Mouse (Mus musculus) heart, adult 2 months (tissue): ENCODE measurements around the gene Gm27027. TPM values are rescaled to one million over a fixed set of nuclear protein-coding genes. Genes with fewer than 3 reads are reported as not detected.

ENCODE experiments used
- DNase-seq, 2 experiments: peaks; one replicate each; pipeline ENCODE4 v3.0.0; 2021
- H3K27ac ChIP-seq: fragments of 200-600 bp; 2 replicates; pipeline ENCODE4 v1.8.1; 2022
- H3K27me3 ChIP-seq: fragments of 200-500 bp; 2 replicates; pipeline ENCODE4 v1.6.1; 2012; ENCODE audit warnings: mild to moderate bottlenecking, low read length, inconsistent platforms, mixed read lengths; ENCODE audit not compliant: control insufficient read depth, insufficient read depth
- H3K36me3 ChIP-seq: fragments of 200-500 bp; 2 replicates; pipeline ENCODE4 v1.6.1; 2012; ENCODE audit warnings: low read length, inconsistent platforms; ENCODE audit not compliant: control insufficient read depth, insufficient read depth
- H3K4me1 ChIP-seq: fragments of 200-500 bp; 2 replicates; pipeline ENCODE4 v1.6.1; 2011; ENCODE audit warnings: low read length; ENCODE audit not compliant: control insufficient read depth, insufficient read depth
- H3K4me3 ChIP-seq: fragments of 200-600 bp; 2 replicates; pipeline ENCODE4 v1.8.1; 2022
- H3K79me2 ChIP-seq: fragments of 200-500 bp; replicated peaks from 2 replicates; pipeline ENCODE4 v1.6.1; 2012; ENCODE audit warnings: mild to moderate bottlenecking, inconsistent platforms, low read length, moderate library complexity, mixed read lengths; ENCODE audit not compliant: control insufficient read depth, insufficient read depth
- H3K9ac ChIP-seq: fragments of 200-500 bp; 2 replicates; pipeline ENCODE4 v1.6.1; 2012; ENCODE audit warnings: low read depth, mild to moderate bottlenecking, control low read depth, inconsistent platforms, low read length, mixed read lengths
- CTCF ChIP-seq: fragments of 200-600 bp; IDR thresholded peaks from 2 replicates; pipeline ENCODE4 v1.8.1; 2022; ENCODE audit warnings: antibody characterized with exemption, mild to moderate bottlenecking, moderate library complexity
- EP300 ChIP-seq: fragments of 200-500 bp; IDR thresholded peaks from 2 replicates; pipeline ENCODE4 v1.6.1; 2011; ENCODE audit warnings: low read depth, low read length, control low read depth; ENCODE audit not compliant: insufficient read depth
- POLR2A ChIP-seq: fragments of 200-500 bp; IDR thresholded peaks from 2 replicates; pipeline ENCODE4 v1.6.1; 2011; ENCODE audit warnings: mild to moderate bottlenecking, low read depth, low read length, control low read depth; ENCODE audit not compliant: insufficient read depth
- WGBS: fragments of 180-500 bp; shearing (Covaris S2); methylation state at CpG from one replicate; pipeline ENCODE4 v1.1.7; 2018; 5-methylcytosine and 5-hydroxymethylcytosine counted together
- intact Hi-C: fragments of 180-260 bp; cut with DNase I; formaldehyde crosslinking; loops from one replicate; pipeline ENCODE4 v1.15.1; 2025
- long read RNA-seq: library from polyadenylated mRNA; stranded (forward); transcript quantifications from one replicate; pipeline ENCODE4 v2.0.0, GENCODE M21; 2021
- polyA plus RNA-seq: library from polyadenylated mRNA; depleted of rRNA; stranded (reverse); fragments of >200 nt; gene quantifications from 2 replicates; pipeline ENCODE4 v1.2.3, GENCODE M21; 2012; rRNA removed
- total RNA-seq, 2 experiments: library from RNA; stranded (reverse); gene quantifications; 2 replicates each; pipeline ENCODE4 v1.2.3; 2021

The Gm27027 gene
- total RNA-seq (not detected), polyA plus RNA-seq (not detected in 2 replicates)
- long read RNA-seq: 0 reads

- H3K79me2 ChIP-seq: no peaks in the 10 kb centered on the region
- no peak within 1 kb of the TSS for H3K9ac ChIP-seq
- H3K27me3 ChIP-seq: no peaks in the 10 kb centered on the region
- intact Hi-C loops: no loop called here
- 83% methylated on average over 6 of the region's 6 CpGs for WGBS
- H3K4me3 ChIP-seq: no peak within 1 kb of the TSS
- peaks cover 20% of the 10 kb centered on the region for H3K36me3 ChIP-seq
- peaks cover 4% of the 10 kb centered on the region; the same call in 1 of the 2 replicates for H3K4me1 ChIP-seq
- no peak for DNase-seq
- no peak within 1 kb of the TSS for H3K27ac ChIP-seq
- TF ChIP-seq POLR2A (no peak), EP300 (no peak), CTCF (no peak)
Measured at GRCm38 (mm10) chr2:93996254-93996653, at the start of gene Gm27027. Gene Gm27027, minus strand, starts transcription at chr2:93996354.

DNA sequence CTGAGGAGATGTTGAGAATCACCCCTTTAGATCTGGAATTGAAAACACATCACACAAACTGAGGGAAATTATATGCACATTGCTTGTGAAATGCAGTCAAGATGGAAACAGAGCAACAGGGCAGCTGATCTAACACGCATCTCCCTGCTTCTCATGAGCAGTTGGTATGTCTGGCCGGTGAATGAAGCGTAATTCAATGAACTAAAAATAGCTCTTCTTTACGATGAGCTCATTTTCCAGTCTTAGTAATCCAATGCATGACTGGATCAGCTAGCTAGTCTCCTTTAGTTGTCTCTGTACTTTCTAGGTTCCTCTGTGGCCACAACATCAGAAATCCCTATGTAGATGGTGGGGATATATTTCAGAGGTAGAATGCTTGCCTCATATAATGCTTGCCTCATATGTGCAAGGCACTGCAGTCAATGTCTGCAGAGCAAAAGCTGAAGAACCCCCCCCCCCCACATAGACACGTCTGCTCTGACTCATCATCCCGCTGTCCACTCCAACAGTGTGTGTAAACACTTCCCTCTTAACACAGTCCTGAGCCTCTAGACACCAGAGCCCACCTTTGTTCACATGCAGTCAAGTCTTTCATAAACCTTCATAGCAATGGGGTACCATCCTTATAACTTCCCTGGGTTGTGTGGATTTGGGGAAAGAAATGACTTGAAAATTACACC is 49.4 kb upstream of the Gm27027 start:
- no peak overlapping the region for H3K9ac ChIP-seq
- intact Hi-C loops: no loop called here
- no peak for DNase-seq
- H3K4me3 ChIP-seq: no peak overlapping the region
- H3K27me3 ChIP-seq: no peaks in the 10 kb centered on the region
- H3K4me1 ChIP-seq: peaks cover 1% of the 10 kb centered on the region
- WGBS: 16% methylated on average over 6 of the region's 6 CpGs
- H3K79me2 ChIP-seq: no peaks in the 10 kb centered on the region
- H3K36me3 ChIP-seq: no peaks in the 10 kb centered on the region
- TF ChIP-seq POLR2A (no peak), EP300 (no peak), CTCF (no peak)
- H3K27ac ChIP-seq: no peak overlapping the region

DNA sequence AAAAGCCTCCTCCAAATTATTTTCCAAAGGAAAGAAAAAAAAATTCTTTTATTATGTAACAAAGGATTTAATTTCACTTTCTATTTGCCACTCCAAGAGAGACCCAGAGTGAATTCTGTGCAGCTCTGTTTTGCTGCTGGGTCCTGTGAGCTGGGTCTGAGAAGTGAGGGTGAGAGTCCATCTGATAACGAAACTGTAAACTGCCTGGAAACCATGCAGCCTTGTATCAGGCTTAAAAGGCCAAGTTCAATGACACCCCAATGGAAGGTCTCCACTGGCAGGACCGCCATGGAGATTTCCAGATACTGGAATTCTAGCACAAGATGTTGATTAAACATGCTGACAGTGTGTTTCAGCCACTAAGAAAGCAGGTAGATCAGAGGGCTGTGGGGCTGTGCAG is 48.0 kb upstream of the Gm27027 start:
- no peak for DNase-seq
- 91% methylated on average over 2 of the region's 2 CpGs for whole genome bisulfite sequencing
- intact Hi-C loops: no loop called here
- no peaks in the 10 kb centered on the region for H3K36me3 ChIP-seq
- no peaks in the 10 kb centered on the region for H3K79me2 ChIP-seq
- peaks cover 1% of the 10 kb centered on the region for H3K4me1 ChIP-seq
- H3K9ac ChIP-seq: no peak overlapping the region
- no peaks in the 10 kb centered on the region for H3K27me3 ChIP-seq
- no peak overlapping the region for H3K4me3 ChIP-seq
- no peak overlapping the region for H3K27ac ChIP-seq
- TF ChIP-seq EP300 (no peak), POLR2A (no peak), CTCF (no peak)

- 69% methylated on average over 5 of the region's 5 CpGs for WGBS
- H3K4me3 ChIP-seq: no peak overlapping the region
- H3K79me2 ChIP-seq: no peaks in the 10 kb centered on the region
- no peaks in the 10 kb centered on the region for H3K36me3 ChIP-seq
- TF ChIP-seq CTCF: no peak
- no peak for TF ChIP-seq EP300
- TF ChIP-seq POLR2A: no peak
- H3K9ac ChIP-seq: no peak overlapping the region
- no peaks in the 10 kb centered on the region for H3K27me3 ChIP-seq
- intact Hi-C loops: no loop called here
- H3K4me1 ChIP-seq: peaks cover 1% of the 10 kb centered on the region
- no peak overlapping the region for H3K27ac ChIP-seq
- DNase-seq: no peak
Measured at GRCm38 (mm10) chr2:94043662-94044061, 47.5 kb upstream of the Gm27027 start.

DNA sequence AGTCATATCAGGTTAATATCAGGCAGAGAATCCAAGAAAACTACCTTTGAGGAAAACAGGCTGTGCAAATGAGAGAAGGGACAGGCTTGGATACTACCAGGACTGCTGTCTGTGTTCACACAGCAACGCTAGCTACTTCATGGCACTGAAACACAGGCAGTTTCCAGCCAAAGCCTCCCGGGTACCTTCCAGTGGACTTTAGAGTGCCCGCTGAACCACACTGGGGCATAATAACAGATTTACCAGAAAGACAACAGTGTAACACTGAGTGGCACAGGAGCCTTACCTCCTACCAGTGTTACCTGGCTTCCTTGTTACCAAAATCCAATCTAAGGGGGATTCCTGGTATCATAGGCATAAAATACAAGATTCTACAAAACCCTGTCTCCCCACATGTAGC is 46.3 kb upstream of the Gm27027 start:
- H3K36me3 ChIP-seq: no peaks in the 10 kb centered on the region
- WGBS: 95% methylated on average over 3 of the region's 3 CpGs
- H3K9ac ChIP-seq: no peak overlapping the region
- H3K27ac ChIP-seq: no peak overlapping the region
- peaks cover 1% of the 10 kb centered on the region for H3K4me1 ChIP-seq
- no peak for TF ChIP-seq EP300
- no peak for TF ChIP-seq POLR2A
- TF ChIP-seq CTCF: no peak
- H3K27me3 ChIP-seq: no peaks in the 10 kb centered on the region
- DNase-seq: no peak
- H3K79me2 ChIP-seq: no peaks in the 10 kb centered on the region
- intact Hi-C loops: no loop called here
- no peak overlapping the region for H3K4me3 ChIP-seq

DNA sequence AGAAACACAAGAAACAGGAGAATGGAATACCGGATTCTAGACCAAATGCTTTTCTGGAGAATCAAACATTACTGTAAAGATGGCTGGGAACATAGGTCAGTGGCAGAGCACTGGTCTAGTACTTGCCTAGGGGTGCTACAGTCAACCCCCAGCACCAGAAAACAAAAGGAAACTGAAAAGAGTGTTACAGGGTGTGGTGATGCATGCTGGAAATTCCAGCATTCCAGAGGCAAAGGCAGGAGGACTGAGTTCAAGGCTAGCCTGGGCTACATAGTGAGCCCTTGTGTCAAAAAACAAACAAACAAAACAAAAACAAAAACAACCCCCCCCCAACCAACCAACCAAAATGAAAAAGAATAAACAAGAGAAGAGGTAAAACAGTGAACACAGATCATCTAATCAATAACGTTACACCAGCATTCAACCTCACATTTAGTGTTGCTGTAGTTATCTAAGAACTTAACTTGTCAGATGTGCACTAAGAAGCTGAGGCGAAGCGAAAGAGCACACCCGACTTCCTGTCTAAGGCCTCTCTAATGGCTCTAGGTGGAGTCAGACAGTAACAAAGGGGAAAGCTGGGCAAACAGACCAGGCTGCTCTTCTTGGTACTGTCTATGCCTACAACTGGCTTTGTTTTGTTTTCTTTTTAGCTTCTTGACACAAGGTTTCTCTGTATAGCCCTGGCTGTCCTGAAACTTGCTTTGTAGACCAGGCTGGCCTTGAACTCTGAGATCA is 44.4 kb upstream of the Gm27027 start:
- DNase-seq: no peak
- WGBS: 74% methylated on average over 5 of the region's 5 CpGs
- TF ChIP-seq EP300 (no peak), POLR2A (no peak), CTCF (no peak)

More for the DNA sequence above, 44.4 kb upstream of the Gm27027 start:
- intact Hi-C loops: no loop called here
- H3K79me2 ChIP-seq: no peaks in the 10 kb centered on the region
- peaks cover 1% of the 10 kb centered on the region for H3K4me1 ChIP-seq
- H3K36me3 ChIP-seq: no peaks in the 10 kb centered on the region
- H3K27ac ChIP-seq: no peak overlapping the region
- H3K4me3 ChIP-seq: no peak overlapping the region
- H3K27me3 ChIP-seq: no peaks in the 10 kb centered on the region
- H3K9ac ChIP-seq: no peak overlapping the region
